Mouse (Mus musculus): Measurements from ENCODE around the gene Pemt. TPM values are rescaled to one million over a fixed set of nuclear protein-coding genes. Genes with fewer than 3 reads are reported as not detected.

The Pemt gene
- 2.1 TPM for polyA plus RNA-seq (2017; shearing (Covaris generic))

DNA sequence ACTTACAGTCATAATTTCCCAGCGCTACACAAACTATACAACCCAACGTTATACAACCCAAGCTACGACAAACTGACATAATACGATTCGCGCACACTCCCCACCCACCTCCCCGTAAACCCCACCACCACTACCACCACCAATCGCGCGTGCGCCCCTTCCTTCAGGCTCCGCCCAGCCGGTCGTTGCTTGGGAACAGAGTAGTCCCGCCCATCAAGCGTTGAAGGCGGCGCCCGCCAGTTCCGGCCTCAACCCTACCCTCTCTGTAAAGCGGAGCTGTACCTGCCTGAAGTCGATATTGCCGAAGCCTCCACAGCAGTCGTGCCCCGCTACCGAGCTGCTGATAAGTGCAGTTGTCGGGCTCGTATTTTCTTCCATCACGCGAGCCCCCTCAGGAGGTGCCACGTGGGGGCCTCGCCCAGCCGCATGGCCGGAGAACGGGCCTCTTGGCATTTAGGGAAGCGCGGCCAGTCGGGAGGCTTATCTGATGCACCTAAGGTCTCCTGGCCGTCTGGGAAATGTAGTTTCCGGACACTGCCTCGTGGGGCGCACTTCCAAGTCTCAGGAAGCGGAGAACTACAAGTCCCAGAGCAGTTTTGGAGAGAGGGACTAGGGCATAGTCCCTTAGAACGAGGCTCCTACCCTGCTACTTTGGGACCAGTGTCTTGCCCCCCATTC, at the start of gene Pemt:
Gene Pemt (minus strand): TSS at position 432 of the 678 bp plus-strand sequence.

DNA sequence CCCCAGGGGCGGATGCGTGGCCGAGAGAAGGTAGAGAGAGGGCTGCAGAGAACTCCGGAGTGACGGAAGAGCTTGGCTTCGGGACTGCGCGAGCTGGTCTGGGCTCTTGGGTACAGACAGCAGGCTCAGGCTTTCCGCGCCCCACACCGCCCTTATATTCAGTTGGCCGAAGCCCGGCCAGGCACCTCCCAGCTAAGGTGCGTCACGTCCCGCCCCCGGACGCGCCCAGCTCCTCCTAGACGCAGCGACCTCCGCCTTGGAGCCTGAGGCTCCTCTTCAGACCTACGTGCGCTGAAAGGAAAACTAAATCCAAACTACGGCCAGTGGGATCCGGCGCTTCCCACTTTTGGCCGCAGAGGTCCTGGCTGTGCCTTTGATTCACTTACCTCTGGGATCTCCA, 81.5 kb downstream of the Pemt start, which contains the start of gene Rasd1:
Gene Rasd1 (minus strand): TSS at position 127 of the 400 bp plus-strand sequence.

DNA sequence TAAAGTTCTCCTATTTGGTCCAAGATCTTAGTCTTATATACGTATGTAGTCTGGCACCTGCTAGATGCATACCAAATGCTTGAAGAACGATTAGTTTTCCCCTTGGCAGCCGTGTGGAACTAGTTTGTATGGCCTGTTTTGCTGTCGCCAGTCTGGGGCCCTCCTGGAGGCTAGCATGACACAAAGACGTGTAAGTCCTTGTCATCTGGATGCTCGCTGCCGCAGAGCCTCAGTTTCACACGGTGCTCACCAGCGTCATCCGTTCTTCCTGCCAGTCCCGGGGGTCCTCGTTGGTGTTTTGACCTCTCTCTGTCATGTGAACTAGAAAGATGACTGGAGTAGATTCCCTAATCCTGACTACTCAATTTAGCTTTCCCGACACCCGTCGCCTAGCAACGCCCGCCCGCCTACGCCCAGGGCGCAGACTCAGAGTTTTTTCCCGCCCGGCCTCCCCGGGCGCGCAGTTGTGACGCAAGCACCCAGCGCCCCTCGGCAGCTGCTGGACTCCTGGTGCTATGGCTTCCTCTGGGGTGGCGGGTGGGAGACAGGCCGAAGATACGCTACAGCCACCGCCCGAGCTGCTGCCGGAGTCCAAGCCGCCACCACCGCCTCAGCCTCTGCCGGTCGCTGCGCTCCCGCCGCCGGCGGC, 98.4 kb downstream of the Pemt start, which contains the start of gene Med9:
Gene Med9 (plus strand): TSS at position 455 of the 649 bp plus-strand sequence.

Other genes with a start within 250 kb of the Pemt start
- 68.5 TPM for gene Flcn, start 236.5 kb downstream of the Pemt start, polyA plus RNA-seq (2017; shearing (Covaris generic))
- gene Nt5m, start 207.0 kb downstream of the Pemt start, polyA plus RNA-seq (2017; shearing (Covaris generic)): 15.2 TPM
- 104 TPM for gene Cops3, start 206.7 kb downstream of the Pemt start, polyA plus RNA-seq (2017; shearing (Covaris generic))
- gene Med9, start 98.3 kb downstream of the Pemt start, polyA plus RNA-seq (2017; shearing (Covaris generic)): 10.8 TPM
- 0.17 TPM for gene Rasd1, start 81.5 kb downstream of the Pemt start, polyA plus RNA-seq (2017; shearing (Covaris generic))
- gene Rai1, start 58.5 kb upstream of the Pemt start, polyA plus RNA-seq (2017; shearing (Covaris generic)): 10.7 TPM
- gene Srebf1, start 176.1 kb upstream of the Pemt start, polyA plus RNA-seq (2017; shearing (Covaris generic)): 90.8 TPM